Mouse (Mus musculus): ENCODE data around the gene Bmp3.
A peak's percentile ranks its signal among the peaks of the same experiment; 100 is the strongest.

The Bmp3 gene

GRCm38 (mm10) chr5:98854264-98854626 lies at the start of gene Bmp3:
Bmp3 (plus strand) TSS chr5:98854415.
- DNase-seq (ENCODE audit: low spot score), result no peak

DNA sequence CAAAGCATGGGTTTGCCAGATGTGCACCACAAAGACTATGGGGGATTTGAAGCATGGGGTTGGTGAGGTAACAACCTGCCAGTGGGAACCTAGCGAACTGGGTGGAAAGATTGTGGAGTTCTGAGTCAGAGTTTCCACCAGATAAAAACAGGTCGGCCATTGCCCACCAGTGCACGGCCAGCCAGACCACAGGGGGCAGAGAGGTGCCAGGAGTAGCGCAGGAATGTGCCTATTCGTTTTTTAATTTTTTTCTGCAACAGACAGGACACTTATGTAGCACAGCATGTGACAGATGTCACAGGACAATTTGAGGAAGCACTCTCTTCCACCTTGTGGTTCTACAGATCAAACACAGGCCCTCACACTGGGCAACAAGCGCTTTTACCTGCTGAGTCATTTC lies 49.5 kb upstream of the Bmp3 start:
- no peak for DNase-seq (ENCODE audit: low spot score)

GRCm38 (mm10) chr5:98806492-98806891 lies 47.7 kb upstream of the Bmp3 start:
- DNase-seq (ENCODE audit: low spot score), result no peak

DNA sequence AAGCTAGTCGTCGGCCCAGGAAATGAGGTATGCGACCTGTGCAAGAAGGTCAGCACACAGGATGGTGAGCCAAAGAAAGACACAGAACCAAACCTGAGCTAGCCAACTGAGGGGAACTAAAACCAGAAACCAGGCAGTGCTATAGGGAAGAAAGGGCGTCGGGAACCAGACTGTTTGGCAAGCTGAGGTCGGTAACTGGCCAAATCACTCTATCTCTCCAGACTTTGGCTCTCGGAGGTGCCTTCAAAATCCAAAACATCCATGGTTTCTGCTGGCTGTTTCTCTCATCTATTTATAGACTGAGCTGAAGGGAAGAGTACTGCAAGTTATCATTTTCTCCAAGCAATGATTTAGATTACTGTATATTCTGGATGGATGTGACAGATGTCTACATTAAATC lies 47.2 kb upstream of the Bmp3 start:
- DNase-seq (ENCODE audit: low spot score), result no peak

DNA sequence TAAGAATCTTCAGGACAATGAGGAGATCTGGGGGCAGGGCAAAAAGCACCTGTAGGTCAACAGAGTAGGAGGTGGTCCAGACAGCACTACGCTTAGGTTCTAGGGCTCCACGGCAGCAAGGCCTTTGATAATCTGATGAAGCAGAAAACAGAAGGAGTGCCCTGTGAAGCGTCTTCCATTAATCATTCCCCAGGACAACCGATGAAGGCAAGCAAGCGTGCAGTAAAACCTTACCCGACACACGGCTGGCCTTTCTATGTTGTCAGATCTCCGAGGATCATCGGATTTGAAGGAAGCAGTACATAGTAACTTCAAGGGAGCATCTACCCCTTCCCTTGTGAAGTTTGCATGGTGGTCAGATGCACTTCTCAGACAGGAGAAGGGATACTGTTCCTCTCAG lies 46.3 kb upstream of the Bmp3 start:
- DNase-seq (ENCODE audit: low spot score), result no peak

DNA sequence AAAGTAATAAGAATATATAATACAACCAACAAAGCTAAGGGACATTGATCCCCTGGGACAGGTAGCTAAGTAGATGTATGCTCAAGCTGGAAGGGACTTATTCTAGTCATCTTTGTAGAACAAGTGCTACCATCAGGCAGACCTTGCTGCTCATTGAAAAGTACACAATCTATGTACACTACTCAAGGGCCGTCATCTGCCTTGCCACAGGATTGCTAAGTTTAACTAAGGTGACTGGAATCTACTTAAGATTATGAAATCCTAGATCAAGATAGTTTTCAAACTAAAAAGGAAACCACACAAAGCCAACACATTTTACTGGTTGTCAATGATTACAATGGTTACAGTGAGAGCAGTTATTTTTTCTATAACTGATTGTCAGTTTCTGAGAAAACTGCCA lies 41.8 kb upstream of the Bmp3 start:
- no peak for DNase-seq (ENCODE audit: low spot score)

DNA sequence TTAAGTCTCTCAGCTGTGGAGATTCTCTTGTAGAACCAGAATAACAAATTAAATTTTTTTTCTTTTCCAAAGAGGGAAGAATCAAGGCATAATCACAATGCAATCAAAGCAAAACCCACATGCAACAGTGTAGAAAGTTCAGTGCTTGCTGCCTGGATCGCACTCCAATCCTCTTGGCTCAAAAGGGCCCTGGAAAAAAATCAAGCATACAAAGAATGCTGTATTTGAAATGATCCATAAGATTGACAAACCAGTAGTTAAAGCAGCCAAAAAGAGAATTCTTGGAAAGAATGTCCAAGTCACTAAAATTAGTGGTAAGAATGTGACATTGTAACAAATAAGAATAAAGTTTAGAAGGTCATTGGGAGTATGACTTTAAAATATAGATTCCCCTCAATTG lies 38.9 kb upstream of the Bmp3 start:
- no peak for DNase-seq (ENCODE audit: low spot score)

- DNase-seq (ENCODE audit: low spot score), result no peak
Measured at GRCm38 (mm10) chr5:98833760-98834159, 20.5 kb upstream of the Bmp3 start.

- DNase-seq (ENCODE audit: low spot score), result no peak
Measured at GRCm38 (mm10) chr5:98834300-98834699, 19.9 kb upstream of the Bmp3 start.

GRCm38 (mm10) chr5:98842600-98843310 lies 11.5 kb upstream of the Bmp3 start:
- DNase-seq (ENCODE audit: low spot score), result no peak

- DNase-seq (ENCODE audit: low spot score), result no peak
Measured at GRCm38 (mm10) chr5:98844664-98845063, 9.6 kb upstream of the Bmp3 start.

DNA sequence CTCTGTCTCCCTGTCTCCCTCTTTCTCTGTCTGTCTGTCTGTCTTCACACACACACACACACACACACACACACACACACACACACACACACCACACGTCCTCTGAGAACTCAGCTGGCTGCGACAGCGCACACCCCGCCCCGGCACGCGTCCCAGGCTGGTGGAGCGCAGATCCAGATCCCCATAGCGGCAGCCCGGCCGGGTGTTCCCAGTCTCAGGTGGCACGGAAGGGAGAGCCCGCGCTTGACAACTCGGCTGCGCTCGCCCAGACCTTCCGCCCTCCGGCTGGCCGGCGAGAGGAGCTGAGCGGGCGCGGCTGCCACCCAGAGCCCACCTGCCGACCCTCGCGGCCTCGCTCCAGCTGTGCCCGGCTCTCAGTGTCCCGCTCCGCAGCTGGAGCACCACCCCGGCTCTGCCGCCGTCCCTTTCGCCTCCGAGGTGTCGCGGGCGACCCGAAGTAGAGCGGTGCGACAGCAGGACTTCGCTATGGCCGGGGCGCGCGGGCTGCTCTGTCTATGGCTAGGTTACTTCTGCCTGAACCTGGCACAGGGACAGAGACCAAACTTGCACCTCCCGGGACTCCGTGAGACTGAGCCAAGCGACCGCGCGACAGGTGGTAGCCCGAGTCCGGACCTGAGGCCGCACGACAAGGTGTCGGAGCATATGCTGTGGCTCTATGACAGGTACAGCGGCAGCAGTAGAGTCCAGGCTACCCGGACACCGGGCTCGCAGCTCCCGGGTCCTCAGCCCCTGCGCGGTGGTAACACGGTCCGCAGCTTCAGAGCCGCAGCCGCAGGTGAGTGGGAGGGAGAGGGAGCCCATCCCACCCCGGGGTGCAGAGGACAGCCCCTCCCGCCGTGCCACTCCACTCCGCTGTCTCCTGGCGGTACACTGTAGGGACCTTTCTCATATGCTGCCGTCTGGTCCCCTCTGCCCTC lies 681 bp downstream of the Bmp3 start:
- DNase-seq (ENCODE audit: low spot score), result no peak

- DNase-seq (ENCODE audit: low spot score), result no peak
Measured at GRCm38 (mm10) chr5:98855741-98856140, 1.5 kb downstream of the Bmp3 start.

GRCm38 (mm10) chr5:98856356-98856755 lies 2.1 kb downstream of the Bmp3 start:
- DNase-seq (ENCODE audit: low spot score), result no peak

DNA sequence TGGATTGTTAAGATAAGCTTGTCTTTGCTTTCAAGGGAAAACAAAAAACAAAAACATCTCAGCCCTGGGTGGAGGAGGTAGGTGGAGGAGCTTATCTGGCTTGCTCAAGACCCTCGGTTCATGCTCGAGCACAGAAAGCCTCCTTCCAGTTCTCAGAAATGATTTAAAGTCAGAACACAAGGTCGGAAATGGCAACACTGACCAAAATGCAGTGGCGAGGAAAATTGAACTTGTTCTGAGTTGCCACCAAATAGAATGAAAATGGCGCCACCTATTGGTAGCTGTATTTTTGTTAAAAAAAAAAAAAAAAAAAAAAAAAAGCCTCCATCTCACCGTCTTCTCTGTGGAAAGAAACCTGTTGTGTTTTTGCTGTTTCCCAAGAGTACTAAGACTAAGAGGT lies 9.7 kb downstream of the Bmp3 start:
- no peak for DNase-seq (ENCODE audit: low spot score)

GRCm38 (mm10) chr5:98865146-98865545 lies 10.9 kb downstream of the Bmp3 start:
- no peak for DNase-seq (ENCODE audit: low spot score)

GRCm38 (mm10) chr5:98876056-98876455 lies 21.8 kb downstream of the Bmp3 start:
- DNase-seq (ENCODE audit: low spot score), result no peak

- peak; percentile 53 for DNase-seq (ENCODE audit: low spot score)
Measured at GRCm38 (mm10) chr5:98878891-98879290, 24.7 kb downstream of the Bmp3 start.

DNA sequence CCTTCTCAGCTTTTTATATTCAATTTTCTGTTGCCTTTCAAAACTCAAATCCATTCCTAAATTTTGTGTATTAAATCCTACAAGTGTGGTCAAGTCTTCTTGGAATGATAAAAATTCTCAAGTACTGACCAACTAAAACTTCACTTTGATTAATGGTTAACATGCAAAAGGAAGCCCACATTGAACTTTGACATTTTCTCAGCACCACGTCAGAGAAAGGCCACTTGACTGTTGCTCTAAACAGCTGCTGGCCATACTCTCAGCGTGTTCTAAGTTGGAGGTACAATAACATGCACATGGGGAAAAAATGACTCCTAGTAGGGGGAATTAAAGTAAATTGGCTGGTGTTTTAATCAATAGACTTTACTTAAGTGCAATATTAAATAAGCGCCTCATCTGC lies 27.9 kb downstream of the Bmp3 start:
- no peak for DNase-seq (ENCODE audit: low spot score)

- DNase-seq (ENCODE audit: low spot score), result no peak
Measured at GRCm38 (mm10) chr5:98890544-98891050, 36.4 kb downstream of the Bmp3 start.

DNA sequence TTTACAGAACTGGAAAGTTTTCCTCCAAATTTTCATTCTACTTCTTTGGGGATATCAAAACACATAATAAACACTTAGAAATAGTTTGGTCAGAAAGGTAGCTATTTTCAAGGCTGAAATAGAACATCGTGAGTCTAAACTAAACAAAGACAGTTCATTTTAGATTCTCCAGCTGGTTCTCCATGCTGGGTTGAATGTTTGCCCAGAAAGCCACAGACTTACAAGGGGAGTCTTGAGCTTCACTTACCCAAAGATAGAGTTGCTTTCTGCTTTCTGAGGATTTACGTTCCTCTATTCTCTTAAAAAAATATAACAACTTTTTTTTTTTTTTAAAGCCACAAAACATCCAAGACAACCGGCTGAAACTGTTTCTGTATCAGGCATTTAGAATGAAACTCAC lies 40.1 kb downstream of the Bmp3 start:
- no peak for DNase-seq (ENCODE audit: low spot score)

- DNase-seq (ENCODE audit: low spot score), result no peak
Measured at GRCm38 (mm10) chr5:98897946-98898345, 43.7 kb downstream of the Bmp3 start.

GRCm38 (mm10) chr5:98900926-98901325 lies 46.7 kb downstream of the Bmp3 start:
- no peak for DNase-seq (ENCODE audit: low spot score)
